Mouse (Mus musculus) cerebellum, adult (tissue): ENCODE data around the gene Fpgs.

Experiments used
- ATAC-seq: cut with Nextera tagmentation; 2 replicates; pipeline ENCODE4 v1.9.2; 2017; ENCODE audit warnings: mild to moderate bottlenecking, moderate library complexity, mixed read lengths; ENCODE audit not compliant: insufficient number of reproducible peaks, low FRiP score, low TSS enrichment

Gene Fpgs

DNA sequence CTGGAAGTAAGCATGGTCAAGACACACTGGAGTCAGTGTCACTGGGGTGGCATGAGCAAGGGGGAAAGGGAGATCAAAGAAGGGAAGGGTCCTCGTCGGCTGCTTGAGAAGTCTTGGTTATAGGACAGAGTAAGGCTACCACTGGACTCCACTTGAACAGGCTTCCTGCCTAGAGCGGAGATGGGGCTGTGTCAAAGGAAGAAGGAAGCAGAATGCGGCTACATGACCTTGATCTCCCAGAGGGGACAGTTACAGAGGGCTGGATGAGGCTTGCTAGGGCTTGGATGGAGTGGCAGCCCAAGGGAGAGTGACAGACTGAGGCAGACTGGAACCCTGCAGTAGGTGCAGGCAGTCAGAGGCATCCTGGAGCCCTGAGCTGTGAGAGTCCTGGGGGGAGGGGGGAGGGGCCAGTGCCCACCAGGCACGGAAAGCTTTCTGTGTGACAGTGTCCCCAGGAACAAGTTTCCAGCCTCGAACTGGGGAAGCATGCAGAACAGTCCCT is 63.3 kb downstream of the Fpgs start:
- ATAC-seq: no peak

DNA sequence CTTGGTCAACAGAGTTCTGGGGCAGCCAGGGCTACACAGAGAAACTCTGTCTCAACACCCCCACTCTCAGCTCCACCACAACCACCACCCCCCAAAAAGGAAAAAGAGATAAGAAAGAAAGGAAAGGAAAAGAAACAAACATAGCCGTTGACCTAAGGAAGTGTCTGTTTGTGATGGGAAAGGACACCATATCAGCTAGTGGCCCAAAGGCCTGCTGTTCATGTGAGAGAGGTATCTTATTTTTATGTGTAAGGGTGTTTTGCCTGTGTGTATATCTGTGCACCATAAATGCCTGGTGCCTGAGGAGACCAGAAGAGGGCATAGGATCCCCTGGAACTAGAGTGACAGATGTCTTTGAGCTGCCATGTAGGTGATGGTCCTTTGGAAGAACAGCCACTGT is 64.3 kb downstream of the Fpgs start:
- no peak for ATAC-seq

DNA sequence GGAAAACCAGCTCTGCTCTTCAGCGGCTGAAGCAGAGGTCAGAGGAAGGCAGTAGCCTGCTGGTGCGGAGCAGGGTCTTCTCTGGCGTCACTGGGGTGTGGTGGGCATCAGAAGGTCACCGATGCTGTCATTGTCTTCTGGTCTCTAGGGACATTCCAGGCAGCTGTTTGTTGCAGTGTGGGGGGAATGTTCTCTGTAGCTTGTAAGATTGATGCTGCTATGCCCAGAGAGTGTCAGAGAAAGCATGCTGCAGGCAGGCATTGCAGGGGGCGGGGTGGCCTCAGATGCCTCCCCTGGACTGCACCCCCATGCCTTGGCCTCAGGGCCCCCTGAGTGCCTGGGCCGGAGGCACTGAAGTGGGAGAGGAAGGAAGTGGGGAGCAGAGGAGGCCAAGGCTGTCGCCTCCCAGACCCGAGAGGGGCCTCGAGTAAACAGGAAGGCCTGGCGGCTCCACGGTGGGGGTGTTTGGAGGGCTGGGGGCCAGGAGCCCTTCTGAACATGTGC is 66.1 kb downstream of the Fpgs start:
- no peak for ATAC-seq

DNA sequence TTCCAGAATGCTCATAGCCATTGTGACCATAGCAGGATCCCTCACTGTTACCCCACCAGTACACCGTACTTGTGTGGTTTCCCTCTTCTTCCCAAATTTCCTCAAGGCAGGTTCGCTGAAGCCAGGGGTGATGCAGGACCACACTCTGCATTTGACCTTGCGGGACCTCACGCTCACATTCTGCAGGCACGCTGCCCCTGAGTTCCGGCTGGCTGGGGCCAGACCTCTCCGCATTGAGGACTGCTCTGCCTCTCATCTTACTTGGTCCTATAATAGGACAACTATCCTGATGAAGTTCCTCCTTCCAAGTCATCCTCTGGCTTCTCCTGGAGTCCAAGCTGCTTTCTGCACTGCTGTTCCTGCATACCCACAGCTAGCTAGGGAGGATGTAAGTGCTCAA is 67.3 kb downstream of the Fpgs start:
- ATAC-seq: no peak

DNA sequence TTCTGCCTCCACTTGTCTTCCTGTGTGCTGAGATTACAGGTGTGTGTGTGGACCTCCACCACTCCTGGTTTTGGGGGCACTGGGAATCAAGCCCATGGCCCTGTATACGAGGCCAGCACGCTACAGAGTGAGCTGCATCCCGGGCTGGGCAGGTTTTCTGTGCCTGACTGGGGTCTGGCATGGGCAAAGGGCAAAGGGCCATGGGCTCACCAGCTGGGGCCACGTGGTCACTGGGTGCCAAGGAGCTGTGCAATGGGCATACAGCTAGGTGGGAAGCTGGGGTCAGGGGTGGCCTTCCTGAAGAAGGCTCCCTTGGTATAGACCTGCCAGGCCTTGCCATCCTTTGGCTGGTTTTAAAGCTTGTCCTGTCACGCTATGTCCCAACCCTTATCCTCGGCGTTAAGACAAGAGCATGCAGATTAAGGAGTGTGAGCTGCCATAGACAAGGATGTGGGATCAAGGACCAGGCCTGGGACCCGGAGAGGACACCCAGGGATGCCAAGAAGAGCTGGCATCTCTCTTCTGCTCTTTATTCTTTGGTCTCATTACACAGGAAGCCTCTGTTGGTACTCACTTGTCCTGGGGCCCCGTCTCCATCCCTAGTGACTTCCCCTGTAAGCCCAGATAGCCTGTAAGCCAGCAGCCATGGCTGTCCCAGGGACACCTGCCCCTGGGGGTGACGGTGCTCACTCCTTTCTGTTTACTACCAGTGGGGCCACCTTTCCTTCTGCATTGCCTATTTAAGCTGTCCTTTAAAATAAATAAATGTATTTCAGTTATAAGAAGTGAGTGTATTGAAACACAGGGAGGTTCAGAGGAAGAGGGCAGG is 69.5 kb downstream of the Fpgs start:
- ATAC-seq: no peak

DNA sequence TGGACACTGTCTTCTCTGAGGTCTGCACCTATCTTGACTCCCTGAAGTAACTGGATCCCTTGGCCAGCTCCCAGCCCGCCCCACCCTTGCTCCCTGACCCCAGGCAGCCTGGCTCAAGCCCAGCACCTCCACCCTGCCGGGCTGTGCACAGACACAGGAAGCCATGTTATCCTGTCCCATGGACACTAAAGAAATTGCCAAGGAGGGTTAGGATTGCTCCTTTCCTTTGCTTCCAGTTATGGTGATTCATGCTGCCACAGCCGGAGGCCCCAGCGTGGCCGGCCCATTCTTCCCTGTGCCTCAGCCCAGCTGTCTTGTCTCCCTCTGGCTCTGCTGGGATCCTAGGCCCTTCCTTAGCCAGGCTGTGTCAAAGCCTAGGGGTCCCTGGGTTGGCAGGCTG is 70.3 kb downstream of the Fpgs start:
- ATAC-seq: no peak
